Mouse (Mus musculus) urinary bladder, postnatal 10 days (tissue): ENCODE measurements around the gene Gpr37.

ENCODE experiments used
- DNase-seq: peaks from one replicate; pipeline ENCODE4 v3.0.0; 2022; ENCODE audit warnings: low spot score

Gpr37 gene

DNA sequence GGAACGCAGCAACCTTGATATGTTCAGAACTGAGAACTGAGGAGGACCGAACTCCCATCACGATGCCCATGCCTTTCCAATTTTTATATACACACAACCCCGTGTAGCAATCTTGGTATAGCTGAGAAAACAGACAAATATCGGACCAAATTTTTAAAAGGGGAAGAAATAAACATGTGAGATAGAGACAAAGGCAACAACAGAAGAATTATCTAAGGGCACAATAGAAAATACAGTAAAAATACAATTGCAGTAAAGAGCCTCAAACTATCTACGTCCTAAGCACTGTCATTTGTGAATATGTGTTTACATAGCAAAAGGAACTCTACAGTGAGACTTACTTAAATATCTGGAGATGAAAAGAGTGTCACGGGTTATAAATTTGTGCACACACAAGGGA is at the start of gene Gpr37:
Gpr37 (minus strand) TSS at position 101 of the 400 bp plus-strand sequence.
- no peak for DNase-seq

DNA sequence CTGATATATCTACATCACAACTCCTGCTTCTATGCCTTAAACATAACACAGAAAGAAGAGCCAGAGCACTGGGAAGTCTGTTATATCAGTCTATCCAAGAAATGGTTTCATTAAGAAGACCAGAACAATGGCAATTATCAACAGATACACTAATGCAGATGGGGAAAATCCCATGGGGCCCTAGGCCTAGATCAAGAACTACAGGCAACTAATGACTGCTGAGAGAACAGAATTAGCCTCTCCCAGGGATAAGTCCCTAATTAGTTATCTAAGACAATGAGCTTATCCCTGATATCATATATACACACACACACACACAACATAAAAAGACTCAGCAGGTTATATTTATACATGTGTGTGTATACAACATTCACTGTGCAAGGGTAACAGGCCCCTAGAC is 46.0 kb upstream of the Gpr37 start:
- DNase-seq: no peak

DNA sequence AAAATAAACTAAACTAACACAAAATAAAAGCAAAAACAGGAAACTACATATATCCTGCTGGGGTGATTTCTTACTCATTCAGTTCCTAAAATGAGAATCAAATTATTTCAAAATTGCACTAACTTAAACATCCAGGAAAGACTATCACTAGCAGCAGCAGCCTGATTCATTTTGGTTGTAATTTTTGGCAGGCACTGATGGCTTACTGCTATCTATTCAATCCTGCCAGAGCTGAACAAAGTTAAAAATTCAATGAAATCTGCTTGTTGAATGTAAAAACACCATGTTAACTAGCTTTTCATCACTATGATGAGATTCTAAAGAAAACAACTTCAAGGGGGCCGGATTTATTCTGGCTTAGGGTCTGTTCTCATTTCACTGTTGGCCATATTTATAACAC is 36.0 kb upstream of the Gpr37 start:
- no peak for DNase-seq

GRCm38 (mm10) chr6:25710601-25711000 is 20.1 kb upstream of the Gpr37 start:
- DNase-seq: no peak

GRCm38 (mm10) chr6:25709250-25709895 is 18.8 kb upstream of the Gpr37 start:
- no peak for DNase-seq

DNA sequence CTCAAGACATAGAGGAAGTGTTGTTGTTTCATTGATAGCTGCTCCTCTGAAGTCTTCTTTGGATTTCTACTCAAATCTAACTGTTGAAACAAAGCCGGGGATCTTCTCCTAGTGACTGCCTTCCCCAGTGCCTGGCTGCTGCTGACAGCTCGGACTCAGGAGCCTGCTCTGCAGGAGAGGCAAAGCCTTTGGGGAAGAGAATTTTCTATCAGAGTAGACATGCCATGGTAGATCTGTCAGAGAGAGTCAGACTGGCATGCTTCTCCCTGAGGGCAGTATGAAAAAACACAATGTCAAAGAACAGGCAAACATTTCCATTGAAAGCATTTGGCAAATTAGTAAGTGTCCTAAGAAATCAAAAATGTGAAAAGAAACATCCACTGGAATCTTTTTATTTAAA is 9.4 kb upstream of the Gpr37 start:
- no peak for DNase-seq

GRCm38 (mm10) chr6:25690284-25690605 is 284 bp downstream of the Gpr37 start:
- DNase-seq: no peak

- no peak for DNase-seq
Measured at GRCm38 (mm10) chr6:25689520-25690283, 827 bp downstream of the Gpr37 start.

DNA sequence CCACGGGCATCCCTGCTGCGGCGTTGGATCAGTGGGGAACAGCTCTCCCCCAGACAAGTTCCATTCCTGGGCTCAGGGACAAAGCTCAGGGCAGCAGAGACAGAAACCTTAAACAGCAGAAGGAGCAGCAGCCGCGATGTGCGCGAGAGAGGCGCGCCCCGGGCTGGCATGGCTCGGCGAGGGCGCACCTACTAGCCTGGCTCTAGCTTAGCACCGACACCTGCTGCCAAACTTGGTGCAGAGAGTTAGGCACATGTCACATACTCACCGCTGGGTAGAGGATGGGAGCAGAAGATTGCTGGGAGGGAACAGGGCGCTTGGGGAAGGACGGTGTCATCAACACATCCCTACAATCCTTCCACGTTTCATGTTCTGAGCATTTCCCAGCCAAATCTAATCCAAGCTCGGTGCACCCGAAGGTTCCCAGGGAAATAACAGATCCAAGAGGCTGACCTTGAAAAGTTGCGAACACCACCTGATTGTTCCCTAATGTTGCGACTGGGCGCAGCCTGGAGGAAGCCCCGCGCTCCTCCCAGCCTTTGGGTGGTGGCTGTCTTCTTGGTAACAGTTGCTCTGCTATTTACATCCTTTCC is 1.5 kb downstream of the Gpr37 start:
- DNase-seq: no peak

DNA sequence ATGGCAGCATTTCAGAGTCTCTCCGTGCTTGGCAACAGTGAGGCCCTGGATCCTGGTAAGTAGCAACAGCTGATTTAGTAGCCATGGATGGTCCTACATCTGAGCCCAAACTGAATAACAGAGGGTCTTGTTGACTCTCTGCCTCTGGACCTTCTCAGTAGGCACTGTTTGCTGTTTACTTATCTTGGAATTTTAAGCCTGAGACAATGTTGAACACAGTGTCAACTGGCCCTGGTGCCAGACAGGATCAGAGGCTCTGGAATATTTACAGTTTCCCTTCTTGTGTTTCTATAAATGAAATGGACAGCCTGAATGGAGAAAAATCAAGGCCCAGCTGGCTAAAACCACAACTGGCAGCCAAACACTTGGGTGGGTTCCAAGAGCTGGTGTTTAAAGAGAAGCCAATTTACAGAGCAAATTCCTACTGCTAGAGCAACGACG is 3.7 kb downstream of the Gpr37 start:
- DNase-seq: no peak

DNA sequence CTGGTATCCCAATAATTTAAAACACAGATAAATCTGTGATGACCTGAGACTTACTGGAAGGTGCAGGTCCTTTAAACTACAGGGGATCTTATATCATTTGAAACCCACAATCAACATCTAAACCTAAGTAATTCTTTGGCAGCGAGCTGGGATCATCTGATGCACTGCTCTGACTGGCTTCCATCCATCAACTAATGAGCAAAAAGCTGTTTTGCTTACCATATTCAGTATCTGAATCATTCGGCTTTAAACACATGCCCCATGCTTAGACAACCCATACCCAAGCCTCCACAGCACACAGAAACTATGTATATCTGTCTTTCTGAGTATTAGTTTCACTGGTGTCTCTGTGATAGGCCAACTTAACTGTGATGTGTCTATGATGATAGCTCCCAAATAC is 6.1 kb downstream of the Gpr37 start:
- no peak for DNase-seq

- no peak for DNase-seq
Measured at GRCm38 (mm10) chr6:25675111-25675510, 15.4 kb downstream of the Gpr37 start.

GRCm38 (mm10) chr6:25673801-25674200 is 16.7 kb downstream of the Gpr37 start:
- DNase-seq: no peak

GRCm38 (mm10) chr6:25670150-25670549 is 20.4 kb downstream of the Gpr37 start:
- no peak for DNase-seq

- DNase-seq: no peak
Measured at GRCm38 (mm10) chr6:25663942-25664341, 26.6 kb downstream of the Gpr37 start.

DNA sequence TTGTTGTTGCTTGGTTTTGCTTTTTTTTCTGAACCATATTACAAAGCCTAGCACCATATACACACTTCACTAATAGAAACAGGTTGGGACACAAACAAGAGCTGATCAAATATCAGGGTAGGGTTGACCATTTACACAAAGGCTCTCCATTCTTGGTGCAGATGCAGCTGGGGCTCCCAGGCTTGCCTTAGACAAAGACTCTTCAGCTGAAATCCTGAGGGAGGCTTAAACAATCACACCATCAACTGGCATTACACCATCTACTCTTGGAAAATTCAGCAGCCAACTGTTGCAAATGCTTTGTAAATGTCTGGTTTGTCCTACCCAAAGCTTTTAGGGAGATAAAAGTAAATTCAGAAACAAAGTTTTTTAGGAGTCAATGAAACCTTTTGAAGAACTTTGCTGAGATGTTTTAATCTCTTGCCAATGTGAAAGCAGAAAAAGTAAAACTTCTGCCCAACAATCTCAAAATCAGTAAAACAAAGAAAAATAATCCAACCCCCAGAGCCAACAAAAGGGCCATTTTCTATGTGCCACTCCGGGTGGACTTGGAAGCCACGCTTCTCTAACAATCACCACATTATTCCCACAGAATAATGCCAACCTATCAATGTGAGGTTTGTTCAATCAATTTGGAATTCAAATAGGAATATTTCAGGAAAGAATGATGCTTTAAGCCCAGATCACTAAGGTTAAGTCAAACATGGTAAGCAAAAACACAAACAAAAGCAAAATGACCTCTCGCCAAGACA is 30.4 kb downstream of the Gpr37 start:
- no peak for DNase-seq
